Mouse (Mus musculus) midbrain, embryonic 11.5 days (tissue): ENCODE data around the gene Hmgn5. TPM values are rescaled to one million over a fixed set of nuclear protein-coding genes. Genes with fewer than 3 reads are reported as not detected.
A peak's percentile ranks its signal among the peaks of the same experiment; 100 is the strongest.

Source experiments
- ATAC-seq: fragments of 200-750 bp; cut with Nextera tagmentation; 2 replicates; pipeline ENCODE4 v1.8.0; 2017; ENCODE audit warnings: moderate TSS enrichment, moderate library complexity; ENCODE audit not compliant: low FRiP score
- DNase-seq: peaks from one replicate; pipeline ENCODE4 v3.0.0; 2015; ENCODE audit warnings: low spot score; ENCODE audit errors: missing footprints
- H3K27ac ChIP-seq: fragments of 300-500 bp; sonication (generic); 2 replicates; pipeline ENCODE4 v1.5.1; 2014; ENCODE audit warnings: low read depth, low read length
- H3K27me3 ChIP-seq: fragments of 300-500 bp; sonication (generic); 2 replicates; pipeline ENCODE4 v1.6.1; 2014; ENCODE audit warnings: mild to moderate bottlenecking, low read length, moderate library complexity, mixed read lengths; ENCODE audit not compliant: control insufficient read depth, insufficient read depth
- H3K36me3 ChIP-seq: fragments of 300-500 bp; sonication (generic); 2 replicates; pipeline ENCODE4 v1.6.1; 2014; ENCODE audit warnings: mild to moderate bottlenecking, low read length, moderate library complexity, mixed read lengths; ENCODE audit not compliant: control insufficient read depth, insufficient read depth
- H3K4me1 ChIP-seq: fragments of 300-500 bp; sonication (generic); 2 replicates; pipeline ENCODE4 v1.6.1; 2014; ENCODE audit warnings: low read length; ENCODE audit not compliant: control insufficient read depth, insufficient read depth
- H3K4me2 ChIP-seq: fragments of 300-500 bp; sonication (generic); 2 replicates; pipeline ENCODE4 v1.6.1; 2014; ENCODE audit warnings: mild to moderate bottlenecking, moderate library complexity
- H3K4me3 ChIP-seq: fragments of 300-500 bp; sonication (generic); 2 replicates; pipeline ENCODE4 v1.5.1; 2014; ENCODE audit warnings: low read depth, low read length
- H3K9ac ChIP-seq: fragments of 300-500 bp; sonication (generic); 2 replicates; pipeline ENCODE4 v1.6.1; 2014; ENCODE audit warnings: low read length
- H3K9me3 ChIP-seq: fragments of 300-500 bp; sonication (generic); 2 replicates; pipeline ENCODE4 v1.6.1; 2016; ENCODE audit warnings: low read length; ENCODE audit not compliant: control insufficient read depth
- WGBS: fragments of 180-500 bp; shearing (Covaris S2); extraction: QIAGEN DNeasy Blood & Tissue Kit; methylation state at CpG from one replicate; pipeline ENCODE4 v1.1.7; 2014; 5-methylcytosine and 5-hydroxymethylcytosine counted together
- polyA plus RNA-seq: library from polyadenylated mRNA; unstranded; fragments of >200 nt; fragmentation: Nextera tagmentation; extraction: Ambion mirVana; gene quantifications from 2 replicates; pipeline ENCODE4 v1.2.1, GENCODE M21; 2014

Hmgn5 gene
- polyA plus RNA-seq, result 24.3 and 30.9 TPM in 2 replicates

- Histone ChIP-seq H3K4me3 (peak within 1 kb of the TSS; percentile 44), H3K27ac (peak within 1 kb of the TSS; percentile 32; the same call in 1 of the 2 replicates), H3K36me3 (no peaks in the 10 kb centered on the region), H3K9ac (peak within 1 kb of the TSS; percentile 47), H3K9me3 (no peaks in the 10 kb centered on the region), H3K27me3 (no peaks in the 10 kb centered on the region), H3K4me2 (peak within 1 kb of the TSS; percentile 54), H3K4me1 (no peaks in the 10 kb centered on the region)
- DNase-seq (peak; percentile 98), ATAC-seq (peak; percentile 98)
- 21% methylated on average over 25 of the region's 25 CpGs for WGBS
Measured at GRCm38 (mm10) chrX:109013283-109013682, at the start of gene Hmgn5. Gene Hmgn5 (minus strand): TSS chrX:109013404.

DNA sequence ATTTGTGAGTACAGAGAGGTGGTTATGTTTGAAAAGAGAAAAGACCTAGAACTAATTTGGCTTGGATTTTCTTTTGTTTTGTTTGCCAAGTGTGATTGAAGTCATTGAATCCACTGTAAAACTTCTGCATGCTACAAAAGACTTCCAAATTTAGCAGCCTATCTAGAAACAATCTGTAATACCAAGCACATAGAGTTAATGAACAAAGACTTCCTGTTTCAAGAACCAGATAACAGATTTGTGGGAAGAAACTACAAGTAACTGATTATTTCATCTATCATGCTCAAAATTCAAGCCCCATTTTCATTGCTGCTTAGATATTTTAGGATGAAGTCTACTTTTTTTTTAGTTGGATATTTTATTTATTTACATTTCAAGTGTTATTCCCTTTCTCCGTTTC, 34.6 kb upstream of the Hmgn5 start:
- Histone ChIP-seq H3K4me3 (no peak overlapping the region), H3K27me3 (no peaks in the 10 kb centered on the region), H3K4me2 (no peak overlapping the region), H3K9me3 (no peaks in the 10 kb centered on the region), H3K36me3 (no peaks in the 10 kb centered on the region), H3K9ac (no peak overlapping the region), H3K4me1 (no peaks in the 10 kb centered on the region), H3K27ac (no peak overlapping the region)
- ATAC-seq, result no peak
- 67% methylated on average over 1 of the region's 1 CpGs for WGBS
- no peak for DNase-seq

DNA sequence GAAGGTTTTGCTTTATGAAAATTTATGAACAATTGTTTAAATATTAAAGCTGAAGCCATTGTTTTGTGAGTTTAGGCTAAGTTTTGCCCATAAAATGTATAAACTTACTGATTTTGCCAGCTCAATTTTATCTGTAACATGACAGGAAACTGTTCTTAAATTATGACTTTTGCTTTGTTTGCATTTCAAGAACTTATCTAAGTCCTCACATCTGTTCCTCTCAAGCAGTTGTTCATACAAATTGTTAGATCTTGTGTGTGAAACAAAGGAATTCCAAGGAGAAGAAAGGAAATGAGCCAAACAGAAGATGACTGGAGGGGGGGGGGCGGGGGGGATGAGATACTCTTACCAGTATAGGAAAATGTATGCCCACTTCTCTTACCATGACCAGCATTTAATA, 13.0 kb upstream of the Hmgn5 start:
- no peaks in the 10 kb centered on the region for H3K9me3 ChIP-seq

GRCm38 (mm10) chrX:109020858-109021257, 7.7 kb upstream of the Hmgn5 start:
- ATAC-seq (no peak), DNase-seq (no peak)
- Histone ChIP-seq H3K27ac (no peak overlapping the region), H3K9ac (no peak overlapping the region), H3K4me3 (no peak overlapping the region), H3K27me3 (no peaks in the 10 kb centered on the region), H3K36me3 (no peaks in the 10 kb centered on the region), H3K4me2 (no peak overlapping the region), H3K9me3 (no peaks in the 10 kb centered on the region), H3K4me1 (no peaks in the 10 kb centered on the region)
- 70% methylated on average over 2 of the region's 2 CpGs for WGBS

More for the DNA sequence above, 13.0 kb upstream of the Hmgn5 start:
- Histone ChIP-seq H3K9ac (no peak overlapping the region), H3K27ac (no peak overlapping the region), H3K4me2 (no peak overlapping the region), H3K4me1 (no peaks in the 10 kb centered on the region), H3K36me3 (no peaks in the 10 kb centered on the region), H3K4me3 (no peak overlapping the region), H3K27me3 (no peaks in the 10 kb centered on the region)
- 79% methylated on average over 1 of the region's 1 CpGs for WGBS
- ATAC-seq, result no peak
- no peak for DNase-seq

GRCm38 (mm10) chrX:109014166-109014565, 962 bp upstream of the Hmgn5 start:
- Histone ChIP-seq H3K36me3 (no peaks in the 10 kb centered on the region), H3K4me1 (no peaks in the 10 kb centered on the region), H3K9ac (no peak overlapping the region), H3K27me3 (no peaks in the 10 kb centered on the region), H3K4me3 (no peak overlapping the region), H3K4me2 (peak overlapping the region; percentile 54; the same call in 1 of the 2 replicates), H3K27ac (no peak overlapping the region), H3K9me3 (no peaks in the 10 kb centered on the region)
- DNase-seq, result no peak
- ATAC-seq, result no peak
- 32% methylated on average over 4 of the region's 4 CpGs for WGBS

DNA sequence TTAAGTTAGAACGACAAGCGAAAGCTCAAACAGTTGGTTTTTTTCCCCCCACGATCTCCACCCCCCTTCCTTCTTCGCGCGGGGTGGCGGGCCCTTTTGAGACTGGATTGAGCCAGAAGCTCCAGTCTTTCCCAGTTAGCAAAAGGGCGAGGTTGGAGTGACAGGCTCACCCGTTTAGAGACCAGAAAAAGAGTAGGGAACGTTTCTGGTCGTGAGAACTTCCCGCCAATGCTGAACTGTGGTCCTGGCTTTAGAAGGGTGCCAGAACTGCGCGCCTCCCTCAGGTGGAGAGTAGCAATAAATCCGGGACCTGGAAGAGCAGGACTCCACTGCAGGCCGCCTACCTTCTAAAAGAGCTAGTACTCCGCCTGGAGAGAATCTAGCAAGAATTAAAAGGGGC, 482 bp upstream of the Hmgn5 start:
- DNase-seq, result no peak
- H3K4me3 ChIP-seq, result peak overlapping the region; percentile 44
- no peaks in the 10 kb centered on the region for H3K27me3 ChIP-seq
- WGBS, result 9% methylated on average over 17 of the region's 17 CpGs
- peak overlapping the region; percentile 26; the same call in 1 of the 2 replicates for H3K9ac ChIP-seq
- H3K9me3 ChIP-seq, result no peaks in the 10 kb centered on the region
- H3K27ac ChIP-seq, result no peak overlapping the region; the same call in 1 of the 2 replicates
- H3K4me1 ChIP-seq, result no peaks in the 10 kb centered on the region
- ATAC-seq, result peak; percentile 61
- H3K4me2 ChIP-seq, result peak overlapping the region; percentile 54
- H3K36me3 ChIP-seq, result no peaks in the 10 kb centered on the region

GRCm38 (mm10) chrX:109012371-109013031, 703 bp downstream of the Hmgn5 start:
- Histone ChIP-seq H3K36me3 (no peaks in the 10 kb centered on the region), H3K4me1 (no peaks in the 10 kb centered on the region), H3K27ac (peak overlapping the region; percentile 32; the same call in 1 of the 2 replicates), H3K27me3 (no peaks in the 10 kb centered on the region), H3K9me3 (no peaks in the 10 kb centered on the region), H3K9ac (peak overlapping the region; percentile 47), H3K4me2 (peak overlapping the region; percentile 54), H3K4me3 (peak overlapping the region; percentile 44)
- 17% methylated on average over 23 of the region's 23 CpGs for WGBS
- peak; percentile 84 for ATAC-seq
- DNase-seq, result peak; percentile 94

- peak overlapping the region; percentile 44 for H3K4me3 ChIP-seq
- H3K27me3 ChIP-seq, result no peaks in the 10 kb centered on the region
- H3K27ac ChIP-seq, result no peak overlapping the region
- DNase-seq (peak; percentile 88), ATAC-seq (no peak)
- WGBS, result 26% methylated on average over 13 of the region's 13 CpGs
- peak overlapping the region; percentile 54 for H3K4me2 ChIP-seq
- H3K9ac ChIP-seq, result peak overlapping the region; percentile 35; the same call in 1 of the 2 replicates
- no peaks in the 10 kb centered on the region for H3K36me3 ChIP-seq
- H3K9me3 ChIP-seq, result no peaks in the 10 kb centered on the region
- no peaks in the 10 kb centered on the region for H3K4me1 ChIP-seq
Measured at GRCm38 (mm10) chrX:109011611-109012185, 1.5 kb downstream of the Hmgn5 start.

DNA sequence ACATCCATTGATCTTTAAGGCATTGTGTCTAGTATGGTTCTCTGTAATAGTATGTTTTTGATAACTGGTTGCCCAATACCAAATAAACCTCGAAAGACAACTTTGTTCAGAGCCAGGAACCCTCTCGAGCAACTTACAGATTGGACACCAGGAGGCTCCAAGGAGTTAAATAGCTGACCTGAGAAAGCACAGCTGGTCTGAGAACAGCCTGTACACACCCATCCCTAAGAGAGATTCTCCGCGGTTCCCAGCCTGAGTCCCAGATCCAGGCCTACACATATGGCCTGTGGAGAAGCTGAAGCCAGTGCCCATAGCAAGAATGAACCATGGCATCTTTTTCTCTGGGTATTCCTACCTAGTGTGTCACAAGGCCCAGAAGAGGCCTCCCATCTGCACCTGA, 11.9 kb downstream of the Hmgn5 start:
- no peak overlapping the region for H3K27ac ChIP-seq
- H3K36me3 ChIP-seq, result no peaks in the 10 kb centered on the region
- H3K9ac ChIP-seq, result no peak overlapping the region
- H3K4me1 ChIP-seq, result no peaks in the 10 kb centered on the region
- ATAC-seq, result no peak
- no peaks in the 10 kb centered on the region for H3K9me3 ChIP-seq
- WGBS, result 74% methylated on average over 4 of the region's 4 CpGs
- DNase-seq, result no peak
- H3K4me3 ChIP-seq, result no peak overlapping the region
- H3K4me2 ChIP-seq, result no peak overlapping the region
- H3K27me3 ChIP-seq, result no peaks in the 10 kb centered on the region
